Mouse (Mus musculus) embryonic stem cell, embryonic (primary cell): ENCODE data around the gene Grin2a.

ENCODE experiments used
- CTCF ChIA-PET, 4 experiments: fragments of 300-600 bp in 2 of 4; fragments of 350-600 bp in 2 of 4; sonication (Branson Sonifier 250); formaldehyde crosslinking; loops; one replicate each; lab custom pipeline; 2022; ENCODE audit warnings: inconsistent platforms in 2 of 4; lab: Charles Lee
- POLR2A ChIA-PET, 4 experiments: fragments of 300-600 bp in 2 of 4; fragments of 350-600 bp in 2 of 4; sonication (Branson Sonifier 250); formaldehyde crosslinking; loops; one replicate each; lab custom pipeline; 2022; ENCODE audit warnings: antibody characterized with exemption in 4 of 4, inconsistent platforms in 1 of 4; lab: Charles Lee

Grin2a gene

DNA sequence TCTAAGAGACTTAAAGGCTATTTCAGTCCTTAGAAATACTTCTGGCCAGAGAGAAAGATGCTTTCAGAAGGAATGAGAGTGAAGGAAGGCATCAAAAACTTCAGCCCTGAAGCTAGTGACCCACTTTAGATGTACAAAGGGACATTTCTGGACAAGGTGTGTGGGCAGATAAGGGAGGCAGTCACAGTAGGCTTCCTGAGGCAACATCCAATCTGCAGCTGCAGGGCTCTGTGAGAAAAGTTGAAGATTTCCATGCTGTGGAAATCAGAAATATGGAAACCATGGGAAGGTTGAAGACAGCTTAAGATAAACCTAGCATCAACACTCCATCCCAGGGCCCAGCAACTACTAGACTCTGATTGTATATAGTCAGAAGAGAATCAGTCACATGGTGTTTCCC is 171.7 kb downstream of the Grin2a start:
- ChIA-PET CTCF (no interaction called here), POLR2A (no interaction called here)

DNA sequence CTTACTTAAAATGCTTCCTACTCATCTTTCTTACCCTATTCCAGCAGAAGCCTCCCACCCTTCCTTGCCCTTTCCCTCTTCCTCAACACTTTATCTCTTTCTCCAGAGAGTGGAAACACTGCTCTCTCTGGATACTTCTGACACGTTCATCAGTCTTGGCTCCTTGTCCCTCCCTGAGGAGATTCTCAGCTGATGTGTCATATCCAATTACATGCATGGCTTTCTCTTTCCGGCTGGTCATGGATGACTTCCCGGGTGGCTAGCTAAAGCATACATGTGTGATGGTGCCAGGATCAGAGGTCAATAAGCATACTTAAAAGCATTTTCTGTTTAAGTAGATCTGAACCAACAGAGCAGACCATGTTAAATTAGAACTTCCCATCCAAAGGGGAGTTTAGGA is 175.9 kb downstream of the Grin2a start:
- POLR2A ChIA-PET: no interaction called here
- CTCF ChIA-PET: no interaction called here

DNA sequence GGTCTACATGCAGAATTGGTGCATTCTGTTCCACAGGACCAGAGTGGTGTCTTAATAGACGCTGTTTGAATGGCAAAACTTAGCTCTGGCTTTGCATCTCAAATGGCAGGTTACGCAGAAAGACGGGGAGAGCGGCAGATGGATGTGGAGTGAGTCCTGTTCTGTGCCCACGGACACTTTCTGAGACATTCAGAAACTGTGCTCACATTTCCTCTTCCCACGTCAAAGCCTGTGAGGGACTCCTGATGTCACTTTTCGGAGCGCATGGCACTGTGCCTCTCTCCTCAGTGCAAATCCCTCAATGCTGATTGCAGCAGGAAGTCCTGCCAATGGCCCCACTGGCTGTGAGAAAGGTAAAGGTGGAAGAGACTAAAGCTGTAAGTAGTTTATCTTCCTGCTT is 194.0 kb downstream of the Grin2a start:
- ChIA-PET POLR2A (no interaction called here), CTCF (no interaction called here)

DNA sequence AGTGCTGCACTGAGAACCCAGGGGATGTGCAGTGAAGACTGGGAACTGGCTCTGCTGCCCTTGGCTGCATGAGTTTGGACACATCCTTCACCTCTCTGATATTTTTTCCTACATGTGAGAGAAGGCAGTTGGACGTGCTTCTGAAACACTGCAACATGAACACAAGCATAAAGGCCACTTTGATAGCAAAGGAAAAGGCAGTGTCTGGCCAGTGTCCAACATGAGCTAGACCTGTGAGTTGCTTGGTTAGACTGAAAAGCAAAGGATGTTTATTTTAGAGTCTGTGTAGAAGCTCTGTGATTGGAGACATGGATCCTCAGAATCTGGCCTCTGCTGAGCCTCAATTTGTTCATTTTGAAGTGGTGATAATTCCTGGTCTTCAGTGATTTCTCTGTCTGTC is 195.1 kb downstream of the Grin2a start:
- POLR2A ChIA-PET: no interaction called here
- CTCF ChIA-PET: no interaction called here

DNA sequence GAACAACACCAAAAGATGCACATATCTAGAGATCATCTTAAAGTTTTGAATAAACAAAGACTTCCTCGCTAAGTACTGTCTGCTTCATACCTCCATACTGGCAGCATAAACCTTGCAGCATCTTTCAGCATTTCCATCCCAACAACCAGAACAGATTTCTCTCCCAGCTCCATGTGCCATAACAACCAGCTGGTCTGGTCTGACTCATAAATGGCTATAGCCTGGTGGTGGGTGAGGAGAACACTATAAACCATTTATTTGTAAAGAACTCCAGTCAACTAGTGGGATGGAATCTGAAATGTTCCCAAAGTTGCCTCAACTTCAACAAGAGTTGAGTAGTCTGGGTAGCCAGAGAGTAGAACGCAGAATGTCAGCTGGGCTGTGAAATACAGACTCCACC is 202.4 kb downstream of the Grin2a start:
- ChIA-PET POLR2A (no interaction called here), CTCF (no interaction called here)

DNA sequence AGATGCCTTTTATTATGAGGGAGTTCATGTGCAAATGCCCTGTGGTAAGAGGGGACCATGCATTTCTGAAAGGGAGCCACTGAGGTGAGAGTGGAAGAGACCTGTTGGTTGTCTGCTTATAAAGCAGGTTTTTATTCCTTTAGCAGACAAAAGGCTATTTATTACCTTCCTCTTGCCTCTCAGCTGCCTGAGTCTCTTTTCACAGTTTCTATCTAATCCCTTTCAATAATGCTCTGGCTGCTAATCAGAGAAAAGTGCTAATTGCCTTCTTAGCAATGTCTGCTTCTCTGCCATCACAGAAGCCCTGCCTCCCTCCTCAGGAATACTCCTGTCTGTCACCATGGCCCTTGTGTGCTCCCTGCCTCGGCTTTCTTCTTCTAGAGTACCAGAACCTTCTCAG is 209.1 kb downstream of the Grin2a start:
- ChIA-PET POLR2A (no interaction called here), CTCF (no interaction called here)

DNA sequence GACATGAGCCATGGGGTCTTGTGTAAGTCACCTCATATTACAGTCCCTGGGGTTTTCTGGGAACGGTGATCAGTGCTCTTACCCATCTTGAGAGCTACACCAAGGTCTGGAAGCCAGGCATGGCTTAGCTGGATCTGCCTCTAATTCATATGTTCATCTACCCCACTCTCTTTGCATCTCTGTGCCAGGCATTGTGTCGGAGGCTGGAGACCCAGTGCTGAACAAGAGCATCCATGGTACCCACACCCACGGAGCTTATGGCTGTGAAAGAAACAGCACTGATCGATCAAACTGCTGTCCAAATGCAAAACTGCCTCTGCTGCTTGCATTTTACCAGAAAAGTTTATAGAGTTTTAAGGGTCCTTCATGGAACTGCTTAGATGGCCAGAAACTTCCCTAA is 209.5 kb downstream of the Grin2a start:
- POLR2A ChIA-PET: no interaction called here

DNA sequence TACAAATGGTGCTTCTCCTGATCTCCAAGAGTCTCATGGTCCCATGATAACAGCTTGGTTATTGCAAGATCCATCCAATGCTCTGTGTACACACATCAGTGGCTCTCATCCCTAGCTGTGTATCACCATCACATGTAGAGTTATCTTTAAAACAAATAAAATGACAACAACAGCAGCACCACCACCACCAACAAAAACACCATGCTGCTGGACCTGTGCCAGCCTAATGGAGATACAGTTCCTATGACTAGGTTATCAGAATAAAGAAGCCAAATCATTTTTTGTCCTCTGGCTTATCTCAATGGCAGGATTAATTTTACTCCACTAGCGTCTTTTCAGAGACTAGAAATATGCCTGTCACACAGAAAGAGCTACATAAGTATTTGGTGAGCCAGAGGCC is 226.4 kb downstream of the Grin2a start:
- ChIA-PET CTCF (no interaction called here), POLR2A (no interaction called here)

More for the DNA sequence above, 209.5 kb downstream of the Grin2a start:
- CTCF ChIA-PET: no interaction called here

DNA sequence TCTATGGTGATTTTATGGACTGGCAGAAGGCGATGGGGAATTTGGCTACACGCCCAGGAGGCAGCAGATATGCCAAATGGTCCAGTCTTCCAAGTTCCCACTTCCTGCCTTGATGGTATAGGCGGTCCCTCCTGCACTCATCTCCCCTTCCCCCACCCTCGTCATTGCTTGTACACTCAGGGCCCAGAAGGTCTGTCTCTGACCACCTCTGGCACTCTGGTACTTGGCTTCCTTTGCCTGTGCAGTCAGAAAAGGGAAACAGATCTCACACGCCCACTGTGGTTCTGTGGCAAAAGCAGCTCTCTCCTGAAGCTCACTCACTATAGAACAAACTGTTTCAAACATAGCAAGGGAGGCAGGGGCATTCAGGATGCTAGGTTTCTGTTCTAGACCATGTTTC is 227.0 kb downstream of the Grin2a start:
- POLR2A ChIA-PET: no interaction called here
- CTCF ChIA-PET: no interaction called here

DNA sequence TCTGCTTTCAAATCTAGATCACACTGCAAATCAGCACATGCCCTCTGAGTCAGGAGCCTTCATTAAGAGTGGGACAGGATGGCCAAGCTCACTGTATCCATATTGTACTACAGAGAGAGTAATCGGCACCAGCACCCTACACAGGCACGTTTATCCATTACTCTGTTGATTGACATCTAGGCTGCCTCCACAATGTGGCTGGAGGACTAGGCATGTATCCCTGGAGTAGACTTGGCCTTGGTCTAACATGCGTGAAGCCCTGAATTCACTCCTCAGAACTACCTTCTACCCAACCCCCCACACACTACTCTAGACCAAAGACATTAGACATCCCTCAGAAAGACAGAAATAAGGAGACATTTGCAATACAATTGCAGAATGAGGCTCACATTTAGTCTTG is 227.4 kb downstream of the Grin2a start:
- ChIA-PET CTCF (no interaction called here), POLR2A (interaction anchor here in 1 of 4 experiments (1.3 kb wide), 1 partner anchor 10 kb away, joined by 3 read pairs; no protein-coding TSS in a partner anchor)

DNA sequence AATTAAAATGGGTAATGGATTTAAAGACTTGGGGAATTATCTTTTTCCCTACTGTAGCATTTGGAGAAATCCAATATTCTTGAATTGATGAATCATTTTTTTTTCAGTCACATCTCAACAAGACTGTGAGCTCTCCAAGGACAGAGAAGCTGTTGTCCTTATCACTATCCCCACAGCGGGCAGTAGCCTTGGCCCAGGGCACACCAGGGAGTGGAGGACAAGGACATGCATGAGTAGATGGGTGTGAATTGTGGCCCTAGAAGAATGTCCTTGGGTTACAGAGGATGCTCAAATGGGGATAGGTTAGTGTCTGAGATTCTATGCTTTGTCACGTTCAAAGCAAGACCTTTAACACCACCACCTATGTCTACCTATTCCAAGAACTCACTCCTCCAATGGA is 231.3 kb downstream of the Grin2a start:
- POLR2A ChIA-PET: no interaction called here
- CTCF ChIA-PET: interaction anchor here in 1 of 4 experiments (0.6 kb wide), 1 partner anchor 27 kb away, joined by 3 read pairs; no protein-coding TSS in a partner anchor

DNA sequence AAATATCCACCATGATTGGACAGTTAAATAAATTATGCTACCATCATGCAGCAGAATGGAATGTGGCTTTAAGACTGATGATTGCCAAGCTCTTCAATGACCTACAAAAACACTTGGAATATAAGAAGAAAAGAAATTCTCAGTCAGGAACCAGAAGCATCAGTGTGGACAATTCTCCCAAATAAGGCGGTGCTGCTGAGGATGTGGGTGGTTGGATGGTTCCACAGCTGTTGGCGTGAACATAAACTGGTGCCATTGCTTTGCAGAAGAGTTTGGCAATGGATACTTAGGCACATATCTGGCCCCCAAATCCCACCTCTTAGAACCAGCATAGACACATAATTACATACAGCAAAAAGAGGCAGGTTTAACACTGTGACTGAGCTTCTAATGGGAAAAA is 235.0 kb downstream of the Grin2a start:
- POLR2A ChIA-PET: no interaction called here
- CTCF ChIA-PET: interaction anchor here in 1 of 4 experiments (0.7 kb wide), 1 partner anchor 9 kb away, joined by 3 read pairs; no protein-coding TSS in a partner anchor

DNA sequence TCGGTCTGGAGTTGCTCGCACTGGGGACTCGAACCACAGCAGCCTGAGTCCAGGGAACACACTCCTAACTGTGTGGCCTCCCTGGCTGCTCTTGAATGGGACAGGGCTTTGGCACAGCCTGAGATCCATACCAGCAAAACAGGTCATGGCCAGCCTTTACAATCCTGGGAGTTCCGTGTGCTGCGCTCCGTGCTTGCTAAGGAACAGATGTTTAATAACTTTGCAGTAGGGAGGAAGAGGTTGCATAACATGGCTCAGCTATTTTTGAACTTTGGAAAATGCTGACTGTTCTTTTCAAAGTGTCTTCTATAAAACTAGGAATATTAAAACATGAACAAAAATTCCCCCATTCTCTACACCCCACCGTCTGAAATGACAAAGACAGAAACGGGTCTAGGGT is 238.5 kb downstream of the Grin2a start:
- CTCF ChIA-PET: no interaction called here
- POLR2A ChIA-PET: no interaction called here

DNA sequence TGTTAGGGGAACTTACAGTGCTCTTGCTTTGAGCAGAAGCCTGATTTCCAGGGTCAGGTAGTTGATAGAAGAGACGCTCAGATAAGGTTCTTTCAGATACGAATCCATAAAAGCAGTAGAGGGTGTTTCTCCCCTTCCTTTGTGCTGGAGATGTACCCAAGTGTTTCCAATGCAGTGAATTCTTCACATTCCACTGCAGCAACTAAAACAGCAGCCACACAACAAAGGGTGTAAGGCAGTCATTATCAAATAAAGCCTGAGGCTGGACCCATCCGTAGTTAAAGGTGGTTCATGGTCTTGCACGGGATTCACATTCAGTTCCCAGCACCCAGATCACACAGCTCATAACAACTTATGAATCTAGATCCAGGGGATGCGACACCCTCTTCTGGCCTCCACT is 241.3 kb downstream of the Grin2a start:
- CTCF ChIA-PET: no interaction called here
- POLR2A ChIA-PET: no interaction called here

DNA sequence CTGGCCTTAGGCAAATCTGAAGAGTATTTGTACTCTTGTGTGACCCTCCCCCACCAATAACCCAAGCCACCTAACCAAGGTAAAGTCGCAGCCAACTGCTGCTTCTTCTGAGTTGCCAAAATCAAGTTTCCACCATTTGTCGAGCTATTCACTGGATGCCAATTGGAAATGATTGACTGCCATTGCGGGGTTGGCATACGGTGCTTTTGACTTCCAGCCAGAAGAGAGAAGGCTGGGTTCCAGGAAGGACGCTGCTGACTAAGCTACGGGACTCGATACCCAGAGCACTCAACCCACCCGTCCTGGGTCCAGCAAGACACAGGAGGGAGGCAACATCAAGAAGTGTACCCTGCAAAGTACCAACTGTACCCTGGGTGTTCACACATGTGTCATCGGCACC is 242.3 kb downstream of the Grin2a start:
- POLR2A ChIA-PET: interaction anchor here in 1 of 4 experiments (0.6 kb wide), 1 partner anchor 240 kb away, joined by 3 read pairs; no protein-coding TSS in a partner anchor

DNA sequence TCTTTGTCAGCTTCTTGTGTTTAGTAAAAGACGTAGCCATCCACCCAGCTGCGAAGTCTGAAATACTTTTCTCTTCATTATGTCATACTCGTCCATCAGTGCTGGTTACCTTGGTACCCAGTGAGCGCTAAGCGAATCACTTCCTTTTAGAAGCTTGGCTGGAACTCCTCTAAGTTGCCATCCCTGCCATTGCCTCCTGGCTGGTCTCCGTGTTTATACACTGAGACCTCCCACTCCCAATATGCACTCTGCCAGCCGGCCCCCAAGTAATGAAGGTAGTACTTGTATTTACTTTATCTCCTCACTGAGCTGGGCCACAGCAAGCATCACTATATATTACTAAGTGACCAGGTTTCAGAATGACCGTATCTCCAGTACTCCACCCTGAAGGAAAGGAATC is 242.8 kb downstream of the Grin2a start:
- CTCF ChIA-PET: no interaction called here
- POLR2A ChIA-PET: no interaction called here

More for the DNA sequence above, 242.3 kb downstream of the Grin2a start:
- CTCF ChIA-PET: no interaction called here

DNA sequence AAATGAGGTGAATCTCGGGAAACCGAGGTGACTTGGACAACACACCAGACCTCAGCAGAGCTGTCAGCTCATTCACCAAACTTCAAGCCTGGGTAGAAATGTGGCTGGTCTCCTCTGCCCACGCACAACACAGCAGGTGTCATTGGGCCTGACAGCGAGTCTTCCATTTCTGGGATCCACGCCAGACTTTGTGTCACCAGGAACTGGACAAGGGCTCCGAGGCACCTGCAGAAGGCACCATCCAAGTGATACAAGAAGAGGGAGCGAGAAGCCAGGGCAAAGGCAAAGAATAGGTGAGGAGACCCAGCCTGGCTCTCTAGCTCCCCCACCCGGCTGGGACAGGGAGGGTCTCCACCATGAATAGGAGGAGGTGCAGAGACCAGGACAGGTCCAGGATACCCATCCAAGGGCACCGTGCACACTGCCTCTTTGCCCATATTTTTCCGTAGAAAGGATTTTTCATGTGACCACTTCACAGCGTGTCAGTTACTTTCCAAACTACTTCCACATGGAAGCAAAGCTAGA is 244.3 kb downstream of the Grin2a start:
- ChIA-PET CTCF (interaction anchor here (0.6 to 1.3 kb wide), 10 partner anchors 9 to 867 kb away, joined by 3 to 4 read pairs (median 4); no protein-coding TSS in a partner anchor), POLR2A (no interaction called here)

DNA sequence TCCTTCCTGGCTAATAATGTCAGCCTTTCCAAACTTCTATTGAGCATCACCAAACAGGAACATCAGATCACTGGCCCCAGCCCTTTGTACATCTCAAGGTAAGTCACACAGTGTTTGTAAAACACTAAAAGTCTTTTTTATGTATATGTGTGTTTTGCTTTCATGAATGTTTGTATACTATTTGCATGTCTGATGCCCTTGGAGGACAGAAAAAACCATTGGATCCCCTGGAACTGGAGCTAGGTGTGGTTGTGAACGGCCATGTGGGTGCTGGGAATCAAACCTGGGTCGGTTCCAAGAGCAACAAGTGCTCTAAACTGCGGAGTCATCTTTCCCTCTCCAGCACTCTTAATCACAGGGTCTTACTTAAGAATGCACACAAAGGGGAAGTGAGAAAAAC is 245.7 kb downstream of the Grin2a start:
- ChIA-PET POLR2A (no interaction called here), CTCF (interaction anchor here in 2 of 4 experiments (0.6 to 1.0 kb wide), 2 partner anchors 210 to 280 kb away, joined by 3 read pairs; no protein-coding TSS in a partner anchor)

DNA sequence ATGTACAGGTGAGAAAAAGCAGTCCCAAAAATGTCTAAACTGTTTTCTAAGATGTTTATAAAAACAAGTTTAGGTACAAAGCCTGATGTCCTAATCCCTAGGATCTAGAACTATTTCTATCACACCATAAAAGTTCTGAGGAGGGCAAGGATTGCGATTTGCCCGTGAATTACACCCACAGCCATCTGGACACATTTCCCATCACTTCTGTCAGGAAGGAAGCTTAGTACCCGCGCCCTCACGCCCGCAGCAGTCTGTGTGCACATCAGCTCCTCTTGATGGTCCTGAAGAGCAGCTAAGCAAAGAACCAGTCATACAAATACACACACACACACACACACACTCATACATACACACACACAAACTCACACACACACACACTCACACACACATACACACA is 252.9 kb downstream of the Grin2a start:
- ChIA-PET CTCF (interaction anchor here in 1 of 4 experiments (0.7 kb wide), 1 partner anchor 290 kb away, joined by 3 read pairs; no protein-coding TSS in a partner anchor), POLR2A (no interaction called here)

DNA sequence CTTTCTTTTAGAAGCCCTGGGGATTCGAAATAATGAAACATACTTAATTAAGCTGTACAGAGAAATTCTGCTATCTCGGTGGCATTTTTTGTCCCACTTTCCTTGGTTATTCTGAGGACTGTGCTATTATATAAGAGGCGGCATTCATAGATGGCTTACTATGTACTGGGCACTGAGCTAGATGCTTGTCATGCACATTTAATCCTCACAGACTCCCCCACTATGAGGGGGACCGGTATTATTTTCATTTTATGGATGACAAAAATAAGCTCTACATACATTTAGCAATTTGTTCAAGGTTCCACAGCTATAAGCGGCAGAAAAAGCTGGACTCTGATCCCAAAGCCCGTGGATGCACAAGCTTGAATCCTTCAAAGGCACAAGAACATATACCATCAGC is 256.7 kb downstream of the Grin2a start:
- ChIA-PET CTCF (no interaction called here), POLR2A (no interaction called here)

DNA sequence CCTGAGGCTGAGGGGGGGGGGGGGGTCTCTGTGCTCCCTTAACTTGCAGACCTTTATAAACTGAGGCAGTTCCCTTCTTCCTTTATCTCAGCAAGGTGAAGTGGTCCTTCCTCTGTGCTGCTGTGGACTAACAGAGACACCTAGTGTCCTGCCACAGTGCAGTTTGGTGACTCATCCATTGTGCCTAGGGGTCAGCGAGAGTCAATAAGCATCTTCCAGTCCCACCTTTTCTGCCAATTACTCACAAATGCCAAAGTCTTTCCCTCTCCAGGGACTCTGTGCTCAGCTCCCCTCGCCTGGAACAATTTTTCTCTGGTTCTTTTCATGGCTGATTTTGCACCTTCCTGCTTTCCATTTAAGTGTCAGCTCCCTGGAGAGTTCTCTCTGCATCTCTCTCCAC is 258.2 kb downstream of the Grin2a start:
- CTCF ChIA-PET: interaction anchor here (0.6 to 0.9 kb wide), 6 partner anchors 9 to 1214 kb away, joined by 3 to 9 read pairs (median 3); no protein-coding TSS in a partner anchor
- POLR2A ChIA-PET: interaction anchor here in 1 of 4 experiments (0.6 kb wide), 1 partner anchor 73 kb away, joined by 5 read pairs; no protein-coding TSS in a partner anchor
